Mouse (Mus musculus): ENCODE data around the gene Lingo1. TPM values are rescaled to one million over a fixed set of nuclear protein-coding genes. Genes with fewer than 3 reads are reported as not detected.

Gene Lingo1
- 100 to 1,000 TPM; 226 to 270 (median 251) TPM for total RNA-seq (2022)

GRCm38 (mm10) chr9:56795721-56796655 is at the start of gene Lingo1:
Lingo1 (minus strand) TSS chr9:56796468.
- DNase-seq (ENCODE audit: low spot score in 2 of 2): peak; percentile 65 to 78

- no peak for DNase-seq (ENCODE audit: low spot score in 2 of 2)
Observed at GRCm38 (mm10) chr9:56844644-56845043, 48.4 kb upstream of the Lingo1 start.

- DNase-seq (ENCODE audit: low spot score in 2 of 2): peak; percentile 49 to 81
Observed at GRCm38 (mm10) chr9:56843679-56844188, 47.5 kb upstream of the Lingo1 start.

GRCm38 (mm10) chr9:56842303-56842719 is 46.0 kb upstream of the Lingo1 start:
- no peak for DNase-seq (ENCODE audit: low spot score in 2 of 2)

- DNase-seq (ENCODE audit: low spot score in 2 of 2): no peak
Observed at GRCm38 (mm10) chr9:56841864-56842263, 45.6 kb upstream of the Lingo1 start.

GRCm38 (mm10) chr9:56840721-56841120 is 44.5 kb upstream of the Lingo1 start:
- no peak for DNase-seq (ENCODE audit: low spot score in 2 of 2)

GRCm38 (mm10) chr9:56835152-56835551 is 38.9 kb upstream of the Lingo1 start:
- DNase-seq (ENCODE audit: low spot score in 2 of 2): no peak

- no peak for DNase-seq (ENCODE audit: low spot score in 2 of 2)
Observed at GRCm38 (mm10) chr9:56832900-56833299, 36.6 kb upstream of the Lingo1 start.

GRCm38 (mm10) chr9:56831904-56832303 is 35.6 kb upstream of the Lingo1 start:
- DNase-seq (ENCODE audit: low spot score in 2 of 2): no peak

- no peak for DNase-seq (ENCODE audit: low spot score in 2 of 2)
Observed at GRCm38 (mm10) chr9:56830162-56830561, 33.9 kb upstream of the Lingo1 start.

- no peak for DNase-seq (ENCODE audit: low spot score in 2 of 2)
Observed at GRCm38 (mm10) chr9:56828841-56829240, 32.6 kb upstream of the Lingo1 start.

- no peak for DNase-seq (ENCODE audit: low spot score in 2 of 2)
Observed at GRCm38 (mm10) chr9:56828146-56828545, 31.9 kb upstream of the Lingo1 start.

- DNase-seq (ENCODE audit: low spot score in 2 of 2): no peak
Observed at GRCm38 (mm10) chr9:56825476-56826213, 29.4 kb upstream of the Lingo1 start.

- no peak for DNase-seq (ENCODE audit: low spot score in 2 of 2)
Observed at GRCm38 (mm10) chr9:56824900-56825299, 28.6 kb upstream of the Lingo1 start.

- no peak for DNase-seq (ENCODE audit: low spot score in 2 of 2)
Observed at GRCm38 (mm10) chr9:56810916-56811315, 14.6 kb upstream of the Lingo1 start.

GRCm38 (mm10) chr9:56807990-56808389 is 11.7 kb upstream of the Lingo1 start:
- DNase-seq (ENCODE audit: low spot score in 2 of 2): no peak

GRCm38 (mm10) chr9:56803146-56803545 is 6.9 kb upstream of the Lingo1 start:
- no peak for DNase-seq (ENCODE audit: low spot score in 2 of 2)

GRCm38 (mm10) chr9:56797876-56798275 is 1.6 kb upstream of the Lingo1 start:
- DNase-seq (ENCODE audit: low spot score in 2 of 2): peak; percentile 68 to 80

GRCm38 (mm10) chr9:56796656-56797131 is 426 bp upstream of the Lingo1 start:
- peak in 1 of 2 experiments; percentile 41 for DNase-seq (ENCODE audit: low spot score in 2 of 2)

GRCm38 (mm10) chr9:56791696-56792261 is 4.5 kb downstream of the Lingo1 start:
- no peak for DNase-seq (ENCODE audit: low spot score in 2 of 2)

- no peak for DNase-seq (ENCODE audit: low spot score in 2 of 2)
Observed at GRCm38 (mm10) chr9:56784576-56784975, 11.7 kb downstream of the Lingo1 start.

Data from layer of hippocampus, adult 8-10 months (tissue).